Mouse (Mus musculus) brown adipose tissue, adult 24 weeks (tissue): ENCODE data around the gene Srpr. TPM values are rescaled to one million over a fixed set of nuclear protein-coding genes. Genes with fewer than 3 reads are reported as not detected.

ENCODE experiments used
- H3K27ac ChIP-seq: fragments of 200-500 bp; replicated peaks from 2 replicates; pipeline ENCODE4 v1.5.1; 2012; ENCODE audit warnings: low read depth, mild to moderate bottlenecking, low read length
- H3K4me1 ChIP-seq: fragments of 200-500 bp; 2 replicates; pipeline ENCODE4 v1.6.1; 2012; ENCODE audit warnings: low read length, mixed read lengths; ENCODE audit not compliant: control insufficient read depth, insufficient read depth, insufficient read length
- H3K4me3 ChIP-seq: fragments of 200-500 bp; 2 replicates; pipeline ENCODE4 v1.5.1; 2012; ENCODE audit warnings: low read depth, mild to moderate bottlenecking, low read length, moderate library complexity; ENCODE audit not compliant: insufficient read depth
- polyA plus RNA-seq: library from polyadenylated mRNA; stranded (reverse); fragments of >200 nt; gene quantifications from 2 replicates; pipeline ENCODE4 v1.2.4, GENCODE M21; 2012; ENCODE audit not compliant: missing spikeins, insufficient read depth, insufficient read length

Srpr gene
- polyA plus RNA-seq, 1 experiment: 71.3 TPM

DNA sequence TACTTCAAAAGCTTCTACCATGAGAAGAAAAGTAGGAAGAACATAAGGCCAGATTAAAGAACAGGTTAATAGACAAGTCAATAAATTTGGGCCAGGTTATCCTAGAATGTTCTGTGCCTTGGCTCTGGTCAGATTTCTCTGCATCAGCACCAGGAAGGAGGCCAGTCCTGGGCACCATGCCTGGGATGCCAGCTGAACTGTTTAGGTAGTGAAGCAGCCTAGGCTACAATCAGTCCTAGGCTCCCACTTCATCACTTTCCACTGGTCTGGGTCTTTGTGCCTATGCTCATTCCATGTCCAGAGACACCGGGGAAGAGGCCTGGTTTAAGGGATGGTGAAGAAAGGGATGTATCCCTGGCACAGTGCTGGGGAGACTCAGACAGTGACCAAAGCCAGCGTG, 4.4 kb downstream of the Srpr start:
- peaks cover 2% of the 10 kb centered on the region; the same call in 1 of the 2 replicates for H3K4me1 ChIP-seq
- no peak overlapping the region for H3K27ac ChIP-seq

DNA sequence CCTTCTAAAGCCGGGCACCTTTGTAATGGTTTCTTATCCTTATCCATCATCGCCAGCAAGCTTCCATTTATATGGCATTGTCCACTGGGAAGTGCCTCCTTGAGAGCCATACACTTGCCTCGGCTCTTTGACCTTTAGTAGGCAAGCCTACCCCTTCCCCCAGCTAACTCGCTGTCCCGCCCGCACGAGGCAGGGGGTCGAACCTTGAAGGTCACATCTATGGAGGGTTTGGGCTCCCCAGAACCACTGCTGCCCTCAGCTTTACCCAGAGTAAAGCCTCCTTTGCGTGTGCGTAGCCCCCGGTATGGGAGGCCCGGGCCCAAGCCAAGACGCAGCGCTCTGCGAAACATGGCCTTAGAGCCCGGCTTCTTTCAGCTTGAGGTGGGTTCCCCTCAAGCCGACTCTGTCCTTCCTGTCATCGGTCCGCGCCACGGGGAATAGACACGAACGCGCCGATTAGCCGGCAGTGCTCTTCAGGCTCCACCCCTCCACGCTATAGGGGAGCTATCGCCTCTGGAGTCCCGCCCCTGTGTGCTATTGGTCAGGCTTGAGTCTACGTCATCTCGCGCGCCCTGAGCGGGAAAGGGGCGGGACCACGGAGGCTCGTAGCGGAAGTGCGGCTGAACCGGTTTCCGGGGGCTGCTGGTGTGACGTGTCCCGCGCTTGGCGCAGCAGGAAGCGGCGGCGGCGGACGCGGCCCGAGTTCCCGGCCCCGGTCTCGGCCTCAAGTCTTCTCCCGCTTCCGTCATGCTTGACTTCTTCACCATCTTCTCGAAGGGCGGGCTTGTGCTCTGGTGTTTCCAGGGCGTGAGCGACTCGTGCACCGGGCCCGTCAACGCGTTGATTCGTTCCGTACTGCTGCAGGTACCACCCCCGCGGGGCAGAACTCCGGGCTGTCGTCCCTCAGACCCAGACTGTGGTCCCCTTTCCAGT, 10.8 kb downstream of the Srpr start, which contains the start of gene Foxred1:
Foxred1 (minus strand) TSS at position 514 of the 933 bp plus-strand sequence.
- Histone ChIP-seq H3K4me1 (peaks cover 6% of the 10 kb centered on the region; the same call in 1 of the 2 replicates), H3K4me3 (peak within 1 kb of the TSS; percentile 87), H3K27ac (peak within 1 kb of the TSS; percentile 96)

More for the DNA sequence above, 4.4 kb downstream of the Srpr start:
- no peak overlapping the region for H3K4me3 ChIP-seq

DNA sequence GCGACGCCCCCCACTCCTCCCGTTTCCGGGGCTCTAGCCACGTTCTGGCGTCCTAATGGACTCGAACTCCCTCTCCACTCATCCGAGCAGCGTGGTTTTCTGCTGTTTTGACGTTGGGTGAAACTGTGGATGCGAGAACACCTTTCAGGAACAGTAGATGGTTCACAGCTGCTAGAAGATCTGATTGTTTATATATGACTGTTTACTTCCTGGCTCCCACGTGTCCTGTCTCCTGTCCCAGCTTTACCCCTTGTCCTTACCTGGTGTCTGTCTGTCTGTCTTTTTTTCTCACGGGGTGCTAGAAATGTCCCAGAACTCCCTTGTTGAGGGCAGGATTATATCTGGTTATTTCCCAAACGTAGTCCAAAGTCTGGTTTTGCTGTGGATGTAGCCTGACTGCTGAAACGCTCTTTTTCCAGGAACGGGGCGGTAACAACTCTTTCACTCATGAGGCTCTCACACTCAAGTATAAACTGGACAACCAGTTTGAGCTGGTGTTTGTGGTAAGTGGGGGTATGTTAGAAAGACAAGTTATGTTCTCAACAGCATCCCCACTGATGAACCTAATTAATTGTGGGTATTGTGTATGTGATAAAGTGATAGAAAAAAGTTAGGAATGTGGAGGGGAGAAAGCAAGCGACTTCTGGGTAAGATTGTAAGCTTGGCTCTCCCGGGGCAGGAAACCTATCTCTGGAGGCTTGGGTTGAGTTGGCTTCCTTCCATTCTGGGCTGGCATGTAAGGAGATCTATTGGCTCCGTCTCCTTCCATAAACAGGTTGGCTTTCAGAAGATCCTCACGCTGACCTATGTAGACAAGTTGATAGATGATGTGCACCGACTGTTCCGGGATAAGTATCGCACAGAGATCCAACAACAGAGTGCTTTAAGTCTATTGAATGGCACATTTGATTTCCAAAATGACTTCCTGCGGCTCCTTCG, 11.9 kb downstream of the Srpr start:
- peak overlapping the region; percentile 86 for H3K27ac ChIP-seq
- peaks cover 6% of the 10 kb centered on the region; the same call in 1 of the 2 replicates for H3K4me1 ChIP-seq
- peak overlapping the region; percentile 80 for H3K4me3 ChIP-seq

DNA sequence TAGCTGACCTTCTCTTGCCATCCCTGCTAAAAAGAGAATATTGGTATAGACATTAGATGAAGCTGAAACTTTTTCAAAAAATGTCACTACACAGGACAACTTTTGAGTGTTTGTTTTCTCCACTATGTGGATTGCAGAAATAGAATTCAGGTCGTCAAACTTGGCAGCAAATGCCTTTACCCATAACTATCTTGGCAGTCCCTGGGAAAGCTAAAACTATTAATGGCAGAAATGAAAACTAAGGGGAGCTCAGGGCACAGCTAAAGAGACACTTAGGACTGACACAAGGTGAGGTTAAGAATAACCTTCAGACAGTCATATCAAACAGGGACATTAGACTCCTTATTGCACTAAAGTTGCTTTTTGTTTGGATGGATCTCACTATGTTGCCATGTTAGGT, 18.0 kb downstream of the Srpr start:
- Histone ChIP-seq H3K4me3 (no peak overlapping the region), H3K4me1 (no peaks in the 10 kb centered on the region), H3K27ac (no peak overlapping the region)

DNA sequence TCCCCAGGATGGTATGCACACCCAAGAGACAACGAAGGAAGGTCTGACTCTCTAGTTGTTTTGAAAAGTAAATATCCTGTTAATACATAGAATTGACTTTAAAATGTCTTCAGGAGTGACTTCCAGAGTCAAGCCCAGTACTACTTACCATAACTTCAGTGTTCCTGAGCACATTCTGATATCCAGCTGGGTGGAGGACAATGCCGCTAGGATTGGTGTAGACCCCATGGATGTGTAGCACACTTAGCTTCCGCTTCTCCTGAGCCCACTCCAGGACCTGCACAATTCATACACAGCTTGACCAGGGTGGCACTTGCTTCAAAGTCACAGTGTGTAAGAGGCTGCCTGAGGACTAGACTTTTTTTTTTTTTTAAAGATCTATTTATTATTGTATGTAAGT, 23.5 kb downstream of the Srpr start:
- no peaks in the 10 kb centered on the region for H3K4me1 ChIP-seq
- no peak overlapping the region for H3K4me3 ChIP-seq
- no peak overlapping the region for H3K27ac ChIP-seq

DNA sequence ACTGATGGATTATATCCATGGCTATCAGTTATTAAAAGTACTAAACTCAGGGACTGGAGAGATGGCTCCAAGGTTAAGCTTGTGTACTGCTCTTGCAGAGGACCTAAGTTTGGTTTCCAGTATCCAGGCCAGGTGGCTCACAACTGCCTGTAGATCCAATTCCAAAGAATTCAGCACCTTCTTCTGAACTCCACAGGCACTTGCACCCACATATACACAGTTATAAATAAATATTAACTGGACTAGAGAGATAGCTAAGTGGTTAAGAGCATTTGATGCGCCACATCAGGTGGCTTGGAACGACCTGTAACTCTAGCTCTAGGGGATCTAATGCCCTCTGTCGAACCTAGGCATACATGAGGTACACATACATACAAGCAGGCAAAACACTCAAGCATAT, 28.7 kb downstream of the Srpr start:
- Histone ChIP-seq H3K4me3 (no peak overlapping the region), H3K27ac (no peak overlapping the region), H3K4me1 (no peaks in the 10 kb centered on the region)

DNA sequence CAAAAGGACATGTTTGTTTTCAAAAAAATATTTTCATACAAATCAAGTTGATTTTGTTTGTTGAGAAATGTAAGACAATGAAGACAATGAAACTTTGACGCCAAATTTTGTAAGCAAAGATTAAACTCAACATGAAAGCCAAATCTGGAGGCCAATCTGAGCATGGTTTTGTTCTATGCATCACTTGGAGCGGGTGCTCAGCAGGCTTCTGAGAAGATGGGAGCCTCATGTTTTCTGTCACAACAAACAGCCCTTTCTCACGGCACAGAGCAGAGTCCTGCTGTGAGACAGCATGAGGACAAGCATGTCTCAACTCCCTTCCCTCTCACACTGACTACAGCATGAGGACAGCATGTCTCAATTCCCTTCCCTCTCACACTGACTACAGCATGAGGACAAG, 36.0 kb downstream of the Srpr start:
- Histone ChIP-seq H3K4me1 (no peaks in the 10 kb centered on the region), H3K4me3 (no peak overlapping the region), H3K27ac (no peak overlapping the region)

DNA sequence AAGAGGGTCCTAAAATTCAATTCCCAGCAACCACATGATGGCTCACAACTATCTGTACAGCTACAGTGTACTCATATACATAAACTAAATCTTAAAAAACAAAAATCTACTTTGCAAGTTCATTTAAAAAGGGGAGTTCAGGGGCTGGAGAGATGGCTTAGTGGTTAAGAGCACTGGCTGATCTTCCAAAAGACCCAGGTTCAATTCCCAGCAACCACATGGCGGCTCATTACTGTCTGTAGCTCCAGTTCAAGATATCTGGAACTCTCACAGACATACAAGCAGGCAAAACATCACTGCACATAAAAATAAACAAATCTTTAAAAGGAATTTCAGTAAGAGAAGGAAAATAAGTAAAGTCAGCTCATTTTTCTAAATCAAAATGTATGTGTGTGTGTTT, 38.4 kb downstream of the Srpr start:
- Histone ChIP-seq H3K4me3 (no peak overlapping the region), H3K4me1 (no peaks in the 10 kb centered on the region), H3K27ac (no peak overlapping the region)

DNA sequence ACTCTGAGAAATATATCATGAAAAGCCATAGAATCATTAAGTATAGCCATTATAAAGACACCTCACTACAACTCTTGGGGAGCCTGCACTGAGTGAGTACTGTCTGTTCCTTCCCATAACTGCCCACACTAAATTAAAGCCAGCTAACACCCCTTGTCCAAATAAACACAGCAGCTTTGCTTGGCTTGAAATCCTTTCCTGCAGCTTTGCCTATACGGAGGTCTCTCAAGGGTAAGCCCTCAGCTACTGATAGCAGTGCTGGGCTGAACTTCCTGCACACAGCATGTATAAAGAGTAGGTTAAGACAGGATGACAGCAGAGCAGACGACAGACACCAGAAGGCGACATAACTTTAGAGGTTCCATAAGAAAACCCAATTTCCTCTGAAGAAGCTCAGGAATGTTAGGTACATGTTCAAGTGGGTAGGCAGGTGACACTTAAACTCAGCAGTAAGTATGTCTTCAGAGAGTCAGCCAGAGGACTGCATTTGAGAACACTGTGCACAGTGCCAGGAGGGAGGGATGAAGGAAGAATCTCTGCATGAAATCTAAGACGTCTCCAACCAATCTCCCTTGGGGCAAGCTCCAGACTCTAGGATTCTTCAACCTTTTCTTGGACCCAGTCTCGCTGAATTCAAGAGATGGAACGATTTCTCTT, 39.1 kb downstream of the Srpr start:
- Histone ChIP-seq H3K4me3 (no peak overlapping the region), H3K27ac (no peak overlapping the region)

DNA sequence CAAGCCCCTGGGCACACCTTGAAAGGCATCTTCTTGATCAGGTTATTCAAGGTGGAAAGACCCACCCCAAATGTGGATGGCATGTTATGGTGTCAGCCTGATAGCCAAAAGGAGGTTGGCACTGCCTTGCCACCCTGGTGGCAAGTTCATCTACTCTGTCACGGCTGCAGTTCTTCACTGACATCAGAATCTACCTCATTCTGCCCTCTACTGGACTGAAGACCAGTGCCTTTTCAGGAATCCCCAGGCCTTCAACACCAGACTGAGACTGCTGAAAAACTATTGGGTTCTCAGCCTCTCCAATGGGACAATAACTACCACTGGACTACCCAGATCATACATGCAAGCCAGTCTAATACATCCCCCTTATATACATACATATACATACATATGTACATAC, 39.8 kb downstream of the Srpr start:
- Histone ChIP-seq H3K4me3 (no peak overlapping the region), H3K4me1 (no peaks in the 10 kb centered on the region), H3K27ac (no peak overlapping the region)

More for the DNA sequence above, 39.1 kb downstream of the Srpr start:
- no peaks in the 10 kb centered on the region for H3K4me1 ChIP-seq

DNA sequence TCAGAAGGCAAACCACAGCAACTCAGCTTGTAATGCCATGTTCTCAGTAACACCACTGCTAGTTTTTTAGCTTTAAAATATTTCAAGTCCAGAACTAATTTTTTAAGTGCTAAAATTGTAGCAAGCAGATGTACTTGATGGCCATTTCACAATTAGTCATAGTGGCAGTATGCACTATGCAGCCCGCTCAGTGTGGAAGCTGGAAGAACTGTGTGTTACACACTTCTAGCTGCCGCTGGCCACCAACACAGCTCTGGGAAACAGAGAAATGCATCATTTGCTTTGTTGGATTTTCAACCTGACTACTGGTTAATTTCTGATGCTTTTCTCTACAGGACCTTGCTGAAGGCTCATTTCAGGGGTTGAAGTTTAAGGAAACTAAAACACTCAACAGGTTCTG, 47.4 kb downstream of the Srpr start:
- Histone ChIP-seq H3K4me3 (no peak overlapping the region), H3K4me1 (no peaks in the 10 kb centered on the region), H3K27ac (no peak overlapping the region)

DNA sequence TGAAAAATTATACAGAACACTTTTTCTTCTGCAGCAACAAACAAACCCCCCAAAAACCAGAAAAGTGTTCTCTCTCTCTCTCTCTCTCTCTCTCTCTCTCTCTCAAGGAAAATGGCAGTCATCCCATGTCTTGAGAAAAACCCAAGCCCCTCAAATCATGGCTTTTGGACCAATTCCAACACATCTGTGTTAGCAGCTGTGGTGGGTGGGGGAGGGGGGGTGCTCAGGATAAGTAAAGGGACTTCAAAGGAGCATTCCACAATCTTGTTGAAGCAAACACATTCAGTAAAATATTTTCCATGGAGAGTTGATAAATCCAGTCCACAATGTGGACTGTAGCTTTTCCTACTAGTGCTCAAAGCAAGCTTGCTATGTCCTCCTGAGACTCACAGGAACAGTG, 49.5 kb downstream of the Srpr start:
- Histone ChIP-seq H3K4me3 (no peak overlapping the region), H3K27ac (no peak overlapping the region), H3K4me1 (no peaks in the 10 kb centered on the region)

DNA sequence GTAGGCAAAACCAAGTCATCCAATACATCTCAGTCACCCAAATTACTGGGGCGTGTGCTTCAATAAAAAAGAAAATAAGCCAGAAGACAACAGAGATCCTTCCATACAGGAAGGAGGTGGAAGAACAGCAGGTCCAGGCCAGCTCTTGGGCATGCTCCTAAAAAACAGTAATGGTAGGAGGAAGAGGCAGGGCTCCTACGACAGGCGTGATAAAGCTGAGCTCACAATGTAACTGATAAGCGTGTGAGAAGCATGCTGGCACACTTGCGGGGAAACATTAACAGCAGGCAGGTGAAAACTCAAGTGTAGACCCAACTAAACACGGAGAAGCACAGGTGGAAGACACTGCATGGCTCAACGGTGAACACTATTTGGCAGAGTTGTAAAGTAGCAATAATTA, 57.4 kb downstream of the Srpr start:
- no peak overlapping the region for H3K27ac ChIP-seq
- H3K4me3 ChIP-seq: no peak overlapping the region
- no peaks in the 10 kb centered on the region for H3K4me1 ChIP-seq

DNA sequence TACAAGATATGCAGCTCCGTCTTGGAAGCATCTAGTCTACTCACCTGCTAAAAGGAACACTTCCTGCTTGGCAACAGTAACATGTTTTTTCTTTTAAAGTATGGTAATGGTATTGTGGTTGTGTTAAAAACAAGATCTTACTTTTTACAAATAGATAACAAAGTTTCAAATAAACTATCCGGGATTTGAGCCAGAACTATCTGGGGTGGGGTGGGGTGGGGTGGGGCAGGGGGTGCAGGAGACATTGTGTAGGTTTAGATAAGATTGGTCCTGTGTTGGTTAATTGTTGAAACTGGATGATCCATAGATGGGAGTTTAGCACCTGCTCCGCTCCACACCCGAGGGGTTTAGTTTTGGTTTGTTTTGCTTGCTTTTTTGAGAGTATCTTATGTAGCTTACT, 62.4 kb downstream of the Srpr start:
- H3K4me1 ChIP-seq: no peaks in the 10 kb centered on the region
- no peak overlapping the region for H3K4me3 ChIP-seq
- no peak overlapping the region for H3K27ac ChIP-seq

DNA sequence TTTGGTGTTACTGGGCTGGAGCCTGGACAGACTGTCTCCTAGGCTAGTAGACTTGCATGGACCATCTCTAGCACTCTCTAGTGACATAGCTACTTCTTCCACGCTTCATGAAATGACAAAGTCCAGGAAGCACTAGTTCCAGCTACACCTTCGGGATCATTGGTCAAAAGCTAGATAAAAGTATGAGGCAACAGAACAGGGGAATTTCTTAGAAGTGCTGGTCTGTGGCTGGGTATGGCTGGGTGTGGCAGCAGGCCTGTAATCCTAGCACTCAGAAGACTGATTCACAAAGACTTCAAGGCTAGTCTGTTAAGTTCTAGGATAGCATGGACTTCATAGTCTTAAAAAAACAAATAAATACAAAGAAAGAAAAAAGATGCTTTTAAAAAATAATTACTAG, 63.5 kb downstream of the Srpr start:
- Histone ChIP-seq H3K4me3 (no peak overlapping the region), H3K27ac (no peak overlapping the region), H3K4me1 (no peaks in the 10 kb centered on the region)
